Mouse (Mus musculus) frontal cortex, postnatal 25 days (tissue): ENCODE data around the gene Pkm.

Source experiments
- DNase-seq, 2 experiments: peaks; one replicate each; pipeline ENCODE4 v3.0.0; 2022; ENCODE audit warnings: low spot score in 2 of 2

Gene Pkm

GRCm38 (mm10) chr9:59655958-59656634 is at the start of gene Pkm:
Gene Pkm (plus strand): TSS chr9:59656368.
- peak; percentile 93 to 94 for DNase-seq

DNA sequence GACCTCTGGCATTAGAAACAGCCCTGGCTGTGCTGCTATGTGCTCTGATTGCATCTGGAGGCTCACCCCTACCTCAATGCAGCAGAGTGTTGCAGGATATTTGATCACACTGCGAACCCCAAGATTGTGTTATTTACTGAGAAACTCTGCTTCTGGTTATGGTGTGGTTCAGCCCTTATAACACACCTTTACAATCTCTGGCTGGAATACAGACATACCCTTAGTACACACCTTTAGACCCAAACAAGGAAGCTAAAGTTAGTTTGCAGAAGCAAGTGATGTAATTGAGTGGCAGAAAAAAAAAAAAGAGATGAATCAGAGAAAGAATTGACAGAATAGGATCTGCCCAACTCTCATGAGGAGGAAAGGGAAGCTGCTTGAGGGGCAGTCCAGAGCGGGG is 45.2 kb upstream of the Pkm start:
- no peak for DNase-seq

DNA sequence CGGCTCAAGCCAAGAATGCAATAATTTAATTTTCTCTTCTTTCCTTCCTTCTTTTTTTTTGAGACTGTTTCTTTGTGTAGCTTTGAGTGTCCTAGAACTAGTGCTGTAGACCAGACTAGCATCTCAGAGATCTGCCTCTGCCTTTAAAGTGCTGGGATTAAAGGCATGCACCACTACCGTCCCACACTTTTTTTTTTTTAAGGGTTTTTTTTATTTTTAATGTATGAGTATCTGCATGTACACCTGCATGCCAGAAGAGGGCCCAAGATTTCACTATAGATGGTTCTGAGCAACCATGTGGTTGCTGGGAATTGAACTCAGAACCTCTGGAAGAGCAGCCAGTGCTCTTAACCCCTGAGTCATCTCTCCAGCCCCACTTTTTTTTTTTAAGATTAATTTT is 40.4 kb upstream of the Pkm start:
- no peak for DNase-seq

- DNase-seq = peak; percentile 98 to 99
Measured at GRCm38 (mm10) chr9:59616622-59617306, 39.4 kb upstream of the Pkm start, which contains the start of gene Parp6. Gene Parp6 (plus strand): TSS chr9:59617284.

DNA sequence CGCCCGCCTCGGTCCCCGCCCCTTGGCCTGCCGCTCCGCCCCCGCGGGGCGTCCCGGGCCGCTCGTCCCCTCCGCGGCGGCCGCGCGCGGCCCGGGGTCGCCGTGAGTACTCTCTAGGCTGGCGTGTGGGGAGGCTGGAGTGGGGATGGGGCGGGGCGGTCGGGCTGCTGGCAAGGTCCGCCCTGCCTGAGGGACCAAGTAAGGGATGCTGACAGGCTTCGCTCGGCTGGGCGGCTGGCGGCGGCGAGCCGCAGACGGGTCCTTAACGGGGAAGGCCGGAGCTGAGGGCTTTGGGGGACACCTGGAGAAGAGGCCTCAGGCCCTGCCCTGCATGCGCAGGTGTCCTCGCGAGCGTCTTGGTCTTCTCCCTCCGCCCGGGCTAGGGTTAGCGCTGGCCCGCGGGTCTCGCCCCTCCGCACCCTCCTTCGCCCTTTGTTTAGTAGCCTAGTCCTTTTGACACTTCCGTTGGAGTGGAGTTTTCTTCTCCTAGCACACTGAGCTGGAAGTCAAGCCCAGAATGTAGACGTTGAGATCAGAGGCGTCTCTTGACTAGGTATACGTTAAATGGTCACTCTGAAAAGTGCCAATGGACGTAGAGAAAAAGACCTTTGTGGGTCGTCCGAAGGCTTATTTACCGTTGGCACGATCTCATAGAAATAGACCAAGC is 38.7 kb upstream of the Pkm start:
- DNase-seq = peak in 1 of 2 experiments; percentile 15

- DNase-seq = no peak
Measured at GRCm38 (mm10) chr9:59638372-59638771, 17.8 kb upstream of the Pkm start.

GRCm38 (mm10) chr9:59639936-59640335 is 16.2 kb upstream of the Pkm start:
- DNase-seq = no peak

- no peak for DNase-seq
Measured at GRCm38 (mm10) chr9:59641320-59641719, 14.8 kb upstream of the Pkm start.

DNA sequence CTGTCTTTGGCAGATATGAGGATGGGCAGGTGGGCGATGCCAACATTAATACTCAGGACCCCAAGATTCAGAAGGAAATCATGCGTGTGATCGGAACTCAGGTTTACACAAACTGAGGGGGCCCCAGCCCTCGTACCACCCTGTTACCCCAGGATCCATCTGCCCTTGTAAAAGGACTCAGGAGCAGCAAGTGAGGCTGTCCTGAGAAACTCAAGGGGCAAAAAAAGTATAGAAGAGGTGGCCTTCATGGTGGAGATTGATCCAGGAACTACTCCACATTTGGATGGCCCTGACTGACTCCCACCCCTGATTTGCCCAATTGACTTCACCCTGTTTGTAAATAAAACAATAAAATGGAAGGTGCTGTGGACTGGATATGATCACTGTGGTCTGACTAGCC is 6.3 kb upstream of the Pkm start:
- no peak for DNase-seq

GRCm38 (mm10) chr9:59653371-59653770 is 2.8 kb upstream of the Pkm start:
- DNase-seq = no peak

- DNase-seq = no peak
Measured at GRCm38 (mm10) chr9:59654450-59654983, 1.7 kb upstream of the Pkm start.

DNA sequence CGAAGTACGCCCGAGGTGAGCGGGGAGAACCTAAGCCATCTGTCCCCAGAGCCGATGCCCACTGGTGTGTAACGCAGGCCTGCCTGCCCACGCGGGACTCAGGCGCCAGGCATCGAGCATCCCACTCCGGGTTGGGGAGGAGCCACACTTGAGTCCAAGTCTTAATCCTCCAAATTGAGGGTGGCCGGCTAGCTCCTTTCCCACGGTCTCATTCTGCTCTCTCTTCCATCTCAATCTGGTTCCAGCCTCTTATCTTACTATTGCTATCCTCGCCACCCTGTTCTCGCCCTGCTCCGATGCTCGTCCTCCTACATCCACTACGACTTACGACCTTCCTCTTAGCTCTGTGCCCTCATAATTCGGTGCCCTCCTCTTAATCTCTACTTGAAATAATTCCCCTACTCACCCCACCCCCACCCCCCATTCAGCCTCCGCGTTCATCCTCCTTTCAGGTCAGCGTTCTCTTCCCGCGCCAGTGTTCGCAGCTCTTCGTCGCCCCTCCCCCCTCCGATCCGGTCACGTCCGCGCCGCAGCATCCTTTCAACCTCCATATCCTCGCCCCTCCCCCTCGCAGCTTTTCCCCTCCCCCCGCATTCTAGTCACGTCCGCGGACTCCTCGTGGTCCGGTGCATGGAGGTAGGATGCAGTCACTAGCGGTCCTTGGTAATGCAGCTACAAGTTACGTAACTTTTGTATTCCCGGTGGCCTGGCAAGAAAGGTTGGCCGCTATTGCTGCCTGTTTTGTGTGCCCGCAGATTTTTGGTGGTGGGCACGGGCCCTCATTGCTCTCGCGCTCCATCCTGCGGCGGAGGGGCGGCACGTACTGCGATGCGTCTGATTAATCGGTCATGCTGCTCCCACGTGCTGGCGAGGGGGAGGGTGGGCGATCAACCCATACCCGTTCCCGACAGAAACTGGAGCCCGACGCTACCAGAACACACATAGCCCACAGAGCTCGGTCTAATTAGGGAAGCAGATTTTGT is 758 bp downstream of the Pkm start:
- peak; percentile 67 to 70 for DNase-seq

- no peak for DNase-seq
Measured at GRCm38 (mm10) chr9:59658146-59658545, 2.0 kb downstream of the Pkm start.

GRCm38 (mm10) chr9:59659036-59660026 is 3.2 kb downstream of the Pkm start:
- peak; percentile 69 to 71 for DNase-seq

GRCm38 (mm10) chr9:59660421-59660820 is 4.3 kb downstream of the Pkm start:
- no peak for DNase-seq

- DNase-seq = no peak
Measured at GRCm38 (mm10) chr9:59661298-59661975, 5.3 kb downstream of the Pkm start.

DNA sequence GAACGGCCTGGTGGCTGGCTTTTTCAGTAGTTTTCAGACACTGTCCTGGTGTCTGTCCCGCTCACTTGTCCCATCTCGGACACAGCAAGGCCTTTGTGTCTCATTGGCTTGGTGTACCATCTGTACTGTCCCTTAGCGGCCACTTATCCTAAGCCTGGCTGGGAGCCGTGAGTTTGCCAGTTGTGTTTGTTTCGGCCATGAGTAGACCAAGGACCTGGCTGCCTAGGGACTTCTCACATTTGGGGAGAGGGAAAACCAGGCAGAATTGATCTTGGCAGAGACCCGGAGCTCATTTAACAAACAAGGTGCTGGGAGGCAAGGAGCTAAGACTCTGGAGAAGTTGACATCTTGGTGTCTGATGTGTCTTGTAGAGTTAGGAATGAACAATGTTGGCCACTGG is 7.1 kb downstream of the Pkm start:
- DNase-seq = no peak

DNA sequence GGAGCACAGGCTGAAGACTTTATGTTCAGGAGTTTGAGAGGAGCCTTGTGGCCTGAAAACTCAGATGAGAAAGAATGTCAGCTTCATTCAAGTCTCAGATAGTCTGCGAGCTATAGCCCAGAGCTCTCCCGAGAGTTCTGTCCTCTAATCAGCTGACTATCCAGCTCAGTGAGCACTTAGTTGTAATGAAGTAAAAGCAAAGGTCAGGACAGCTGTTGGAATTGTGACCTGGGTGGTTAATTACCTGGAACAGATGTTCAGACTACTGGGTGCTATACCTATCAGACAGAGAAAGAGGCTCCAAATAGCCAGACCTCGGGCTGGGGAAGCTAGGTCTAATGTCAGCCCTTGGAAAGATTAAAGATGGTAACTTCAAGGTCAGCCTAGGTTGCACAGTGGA is 7.8 kb downstream of the Pkm start:
- no peak for DNase-seq

- DNase-seq = no peak
Measured at GRCm38 (mm10) chr9:59664664-59665256, 8.6 kb downstream of the Pkm start.
